Mouse (Mus musculus) v-Abl transformed pro-B cells (cell line): Measurements from ENCODE around the gene Olfr642.

Source experiments
- in situ Hi-C, 2 experiments: fragments of 400-800 bp; cut with MboI; formaldehyde crosslinking; loops; one replicate each; pipeline ENCODE4 v1.15.1; 2025; ENCODE audit not compliant: unreplicated experiment in 2 of 2

Gene Olfr642

GRCm38 (mm10) chr7:104052566-104052965 lies at the start of gene Olfr642:
Gene Olfr642, minus strand, starts transcription at chr7:104052666.
- in situ Hi-C loops, result no loop called here

- in situ Hi-C loops, result no loop called here
Observed at GRCm38 (mm10) chr7:104085365-104085764, 32.9 kb upstream of the Olfr642 start, which contains the start of gene Olfr645. Gene Olfr645, minus strand, starts transcription at chr7:104085465.

- in situ Hi-C loops, result no loop called here
Observed at GRCm38 (mm10) chr7:104071769-104072168, 19.3 kb upstream of the Olfr642 start, which contains the start of gene Olfr644. Gene Olfr644, minus strand, starts transcription at chr7:104071869.

- in situ Hi-C loops, result no loop called here
Observed at GRCm38 (mm10) chr7:104061345-104061744, 8.9 kb upstream of the Olfr642 start, which contains the start of gene 4930516K23Rik. Gene 4930516K23Rik, minus strand, starts transcription at chr7:104061445.

- in situ Hi-C loops, result no loop called here
Observed at GRCm38 (mm10) chr7:104059215-104059614, 6.7 kb upstream of the Olfr642 start.

GRCm38 (mm10) chr7:104050745-104051144 lies 1.7 kb downstream of the Olfr642 start:
- in situ Hi-C loops, result no loop called here

- in situ Hi-C loops, result no loop called here
Observed at GRCm38 (mm10) chr7:104035145-104035544, 17.3 kb downstream of the Olfr642 start, which contains the start of gene Olfr641. Gene Olfr641, plus strand, starts transcription at chr7:104035445.

- in situ Hi-C loops, result no loop called here
Observed at GRCm38 (mm10) chr7:104026978-104027377, 25.5 kb downstream of the Olfr642 start.

GRCm38 (mm10) chr7:104025473-104025872 lies 27.0 kb downstream of the Olfr642 start, which contains the start of gene Olfr640:
Gene Olfr640, minus strand, starts transcription at chr7:104025573.
- in situ Hi-C loops, result no loop called here

- in situ Hi-C loops, result no loop called here
Observed at GRCm38 (mm10) chr7:104021651-104022050, 30.8 kb downstream of the Olfr642 start.

GRCm38 (mm10) chr7:104018953-104019352 lies 33.5 kb downstream of the Olfr642 start:
- in situ Hi-C loops, result no loop called here

- in situ Hi-C loops, result no loop called here
Observed at GRCm38 (mm10) chr7:104017203-104017602, 35.3 kb downstream of the Olfr642 start, which contains the start of gene Olfr639. Gene Olfr639, minus strand, starts transcription at chr7:104017303.

- in situ Hi-C loops, result no loop called here
Observed at GRCm38 (mm10) chr7:103999124-103999523, 53.3 kb downstream of the Olfr642 start.

- in situ Hi-C loops, result no loop called here
Observed at GRCm38 (mm10) chr7:103998446-103998845, 54.0 kb downstream of the Olfr642 start, which contains the start of gene Olfr638. Gene Olfr638, plus strand, starts transcription at chr7:103998746.
